Mouse (Mus musculus): ENCODE measurements at regions not wholly inside any gene's neighbourhood (a gene's known extent, or its start where the extent isn't known, plus 50 kb on each side); places are given as distances from the start of the nearest gene placed in this dataset.

DNA sequence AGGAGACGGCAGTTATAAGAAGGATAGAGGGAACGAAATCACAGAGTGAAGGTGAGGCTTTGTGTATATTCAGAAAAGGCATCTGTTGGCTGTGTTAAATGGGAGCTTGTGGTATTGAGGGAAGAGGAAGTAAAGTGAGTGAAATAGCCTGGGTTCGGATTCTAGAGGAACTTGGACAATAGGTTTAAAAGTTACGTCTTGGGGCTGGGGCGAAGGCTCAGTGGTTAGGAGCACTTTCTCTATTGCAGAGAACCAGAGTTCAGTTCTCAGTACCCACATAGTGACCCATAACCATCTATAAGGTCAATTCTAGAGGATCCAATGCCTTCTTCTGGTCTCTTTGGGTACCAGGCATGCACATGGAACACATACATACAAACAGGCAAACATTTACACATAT is 317.6 kb upstream of the Ubash3b start:
- no peak overlapping the region for H3K9ac ChIP-seq (replicated peaks; ENCODE audit: low read depth, low read length)
- no peak overlapping the region for H3K4me2 ChIP-seq (replicated peaks; ENCODE audit: low read depth, low read length)
- H3K9me3 ChIP-seq (ENCODE audit: control insufficient read depth, low read depth, low read length), result no peaks in the 10 kb centered on the region
- WGBS, result 91% methylated on average over 5 of the region's 5 CpGs
- peaks cover 4% of the 10 kb centered on the region; the same call in 1 of the 2 replicates for H3K4me1 ChIP-seq (ENCODE audit: control insufficient read depth, insufficient read depth, low read length)
- no peaks in the 10 kb centered on the region for H3K27me3 ChIP-seq (ENCODE audit: control insufficient read depth, insufficient read depth, low read length)
- H3K36me3 ChIP-seq (ENCODE audit: control insufficient read depth, insufficient read depth, low read length), result no peaks in the 10 kb centered on the region
- ATAC-seq (ENCODE audit: insufficient number of reproducible peaks, insufficient read depth, low FRiP score, low read depth), result no peak
- H3K27ac ChIP-seq (ENCODE audit: low read length), result no peak overlapping the region
- H3K4me3 ChIP-seq (ENCODE audit: low read depth, low read length), result no peak overlapping the region

DNA sequence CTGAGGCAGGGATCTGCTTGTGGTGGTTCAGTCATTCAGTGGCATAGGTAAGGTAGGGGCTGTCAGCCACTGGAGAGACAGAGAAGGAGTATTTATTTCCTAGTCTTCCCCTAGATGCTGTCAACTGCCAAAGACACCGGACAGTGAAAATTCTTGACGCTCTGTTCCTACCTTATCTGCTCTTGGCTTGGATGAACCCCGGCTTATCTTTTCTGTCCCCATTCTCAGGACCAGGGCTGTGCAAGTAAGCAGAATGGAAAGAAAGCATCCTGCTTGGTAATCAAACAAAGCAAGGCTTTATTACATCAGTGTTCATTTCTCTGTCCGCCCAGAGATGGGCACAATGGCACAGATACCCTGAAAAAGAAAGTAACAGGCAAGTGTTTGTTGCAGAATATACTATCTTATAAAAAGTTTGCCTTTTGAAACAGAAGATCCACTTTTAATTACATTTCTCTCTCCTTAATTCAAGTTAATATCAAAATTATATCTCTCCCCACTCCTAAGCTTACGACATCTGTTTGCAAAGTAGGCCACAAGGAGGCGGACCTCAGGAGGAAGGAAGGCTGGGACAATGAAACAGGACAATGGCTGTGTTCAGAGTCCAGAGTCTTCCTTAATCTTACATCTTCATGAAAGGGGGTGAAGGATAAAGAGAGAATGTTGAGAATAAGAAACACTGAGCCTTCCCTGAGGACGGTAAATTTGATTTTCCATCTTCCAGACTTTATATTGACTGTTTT is 316.8 kb upstream of the Ubash3b start:
- Histone ChIP-seq H3K9ac (replicated peaks; ENCODE audit: low read depth, low read length) (no peak overlapping the region), H3K9me3 (ENCODE audit: control insufficient read depth, low read depth, low read length) (no peaks in the 10 kb centered on the region), H3K4me1 (ENCODE audit: control insufficient read depth, insufficient read depth, low read length) (peaks cover 4% of the 10 kb centered on the region; the same call in 1 of the 2 replicates), H3K4me3 (ENCODE audit: low read depth, low read length) (no peak overlapping the region), H3K4me2 (replicated peaks; ENCODE audit: low read depth, low read length) (no peak overlapping the region), H3K27me3 (ENCODE audit: control insufficient read depth, insufficient read depth, low read length) (no peaks in the 10 kb centered on the region), H3K36me3 (ENCODE audit: control insufficient read depth, insufficient read depth, low read length) (no peaks in the 10 kb centered on the region), H3K27ac (ENCODE audit: low read length) (no peak overlapping the region)
- 88% methylated on average over 7 of the region's 7 CpGs for WGBS
- no peak for ATAC-seq (ENCODE audit: insufficient number of reproducible peaks, insufficient read depth, low FRiP score, low read depth)

DNA sequence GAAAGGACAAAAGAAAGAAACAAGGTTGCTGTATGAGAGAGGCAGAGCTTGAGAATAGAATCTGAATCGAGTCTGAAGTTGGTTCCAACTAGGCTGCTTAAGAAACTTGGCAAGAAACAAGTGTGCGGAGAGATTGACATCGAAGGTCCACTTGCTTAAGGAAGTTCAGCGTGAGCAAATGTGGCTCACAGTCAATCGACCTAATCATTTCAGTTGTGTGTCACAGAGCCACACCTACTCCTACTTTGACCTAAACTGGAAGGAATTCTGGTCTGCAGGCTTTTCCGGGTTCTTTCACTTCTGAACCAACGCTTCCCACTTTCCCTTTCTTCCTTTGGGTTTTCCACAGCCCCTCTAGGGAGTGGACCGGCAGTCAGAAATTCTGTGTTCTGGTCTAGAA is 313.8 kb upstream of the Ubash3b start:
- Histone ChIP-seq H3K36me3 (ENCODE audit: control insufficient read depth, insufficient read depth, low read length) (no peaks in the 10 kb centered on the region), H3K27ac (ENCODE audit: low read length) (peak overlapping the region; percentile 81), H3K9ac (replicated peaks; ENCODE audit: low read depth, low read length) (peak overlapping the region; percentile 29; the same call in 1 of the 2 replicates), H3K27me3 (ENCODE audit: control insufficient read depth, insufficient read depth, low read length) (no peaks in the 10 kb centered on the region), H3K4me3 (ENCODE audit: low read depth, low read length) (peak overlapping the region; percentile 8; the same call in 1 of the 2 replicates), H3K4me1 (ENCODE audit: control insufficient read depth, insufficient read depth, low read length) (peaks cover 7% of the 10 kb centered on the region; the same call in 1 of the 2 replicates), H3K9me3 (ENCODE audit: control insufficient read depth, low read depth, low read length) (no peaks in the 10 kb centered on the region), H3K4me2 (replicated peaks; ENCODE audit: low read depth, low read length) (peak overlapping the region; percentile 41)
- WGBS, result 61% methylated on average over 8 of the region's 8 CpGs
- ATAC-seq (ENCODE audit: insufficient number of reproducible peaks, insufficient read depth, low FRiP score, low read depth), result 0 out of 2 replicates have a peak, but pooled peaks have one; percentile 6

DNA sequence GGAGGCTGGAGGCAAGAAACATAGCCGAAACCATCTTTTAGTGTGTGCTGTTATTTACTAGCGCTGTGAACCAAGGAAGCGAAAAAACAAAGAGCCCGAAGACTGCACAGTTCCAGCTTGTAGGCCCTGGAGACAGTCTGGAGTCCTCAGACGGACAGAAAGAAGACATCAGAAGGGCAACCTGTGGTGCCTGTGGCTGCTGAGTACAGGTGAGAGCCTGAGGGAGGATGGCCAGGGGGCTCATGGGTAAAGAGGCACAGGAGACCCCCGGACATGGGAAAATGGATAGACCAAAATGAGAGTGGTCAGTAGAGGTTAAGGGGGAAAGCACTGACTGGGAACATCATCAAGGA is 313.4 kb upstream of the Ubash3b start:
- ATAC-seq (ENCODE audit: insufficient number of reproducible peaks, insufficient read depth, low FRiP score, low read depth), result peak; percentile 53; the same call in 1 of the 2 replicates
- Histone ChIP-seq H3K9ac (replicated peaks; ENCODE audit: low read depth, low read length) (peak overlapping the region; percentile 29; the same call in 1 of the 2 replicates), H3K4me3 (ENCODE audit: low read depth, low read length) (peak overlapping the region; percentile 8; the same call in 1 of the 2 replicates)

DNA sequence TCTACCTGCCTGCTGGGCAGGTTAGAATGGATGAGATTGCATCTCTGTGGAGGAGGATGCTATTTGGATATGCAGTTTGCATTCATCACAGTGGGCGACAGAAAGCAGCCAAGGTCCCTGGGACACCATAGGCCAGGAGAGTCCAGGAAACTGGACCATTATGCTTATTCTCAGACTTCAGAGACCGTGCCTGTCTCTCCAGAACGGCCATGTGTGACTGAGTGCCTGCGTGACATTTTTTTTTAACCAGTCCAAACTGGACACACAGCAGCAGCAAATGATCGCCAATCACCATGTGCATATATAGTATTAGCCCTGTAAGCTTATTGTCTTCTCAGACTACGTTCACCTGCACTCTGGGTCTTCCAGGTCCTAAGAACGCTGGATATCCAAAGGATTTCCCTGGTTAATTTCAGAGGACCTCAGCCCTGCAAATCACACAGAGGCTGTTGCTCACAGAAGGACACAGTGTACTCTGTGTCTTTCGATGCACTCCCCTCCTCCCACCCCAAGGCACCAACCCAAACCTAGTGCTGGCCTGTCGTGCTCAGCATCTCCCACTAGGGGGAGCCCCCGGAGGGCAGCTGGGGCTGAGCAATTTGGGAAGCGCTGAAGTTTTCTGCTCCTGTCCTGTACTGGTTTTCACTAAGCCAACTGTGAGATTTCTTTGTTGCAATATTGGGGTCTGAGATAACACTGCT is 312.9 kb upstream of the Ubash3b start:
- peak; percentile 73; the same call in 1 of the 2 replicates for ATAC-seq (ENCODE audit: insufficient number of reproducible peaks, insufficient read depth, low FRiP score, low read depth)
- H3K27me3 ChIP-seq (ENCODE audit: control insufficient read depth, insufficient read depth, low read length), result no peaks in the 10 kb centered on the region
- H3K4me1 ChIP-seq (ENCODE audit: control insufficient read depth, insufficient read depth, low read length), result peaks cover 11% of the 10 kb centered on the region; the same call in 1 of the 2 replicates
- no peaks in the 10 kb centered on the region for H3K36me3 ChIP-seq (ENCODE audit: control insufficient read depth, insufficient read depth, low read length)
- H3K4me3 ChIP-seq (ENCODE audit: low read depth, low read length), result peak overlapping the region; percentile 8; the same call in 1 of the 2 replicates
- H3K27ac ChIP-seq (ENCODE audit: low read length), result peak overlapping the region; percentile 81
- no peaks in the 10 kb centered on the region for H3K9me3 ChIP-seq (ENCODE audit: control insufficient read depth, low read depth, low read length)
- H3K9ac ChIP-seq (replicated peaks; ENCODE audit: low read depth, low read length), result peak overlapping the region; percentile 29; the same call in 1 of the 2 replicates
- peak overlapping the region; percentile 41 for H3K4me2 ChIP-seq (replicated peaks; ENCODE audit: low read depth, low read length)
- 37% methylated on average over 11 of the region's 11 CpGs for WGBS

More for the DNA sequence above, 313.4 kb upstream of the Ubash3b start:
- Histone ChIP-seq H3K4me1 (ENCODE audit: control insufficient read depth, insufficient read depth, low read length) (peaks cover 8% of the 10 kb centered on the region; the same call in 1 of the 2 replicates), H3K27me3 (ENCODE audit: control insufficient read depth, insufficient read depth, low read length) (no peaks in the 10 kb centered on the region), H3K36me3 (ENCODE audit: control insufficient read depth, insufficient read depth, low read length) (no peaks in the 10 kb centered on the region), H3K4me2 (replicated peaks; ENCODE audit: low read depth, low read length) (peak overlapping the region; percentile 41), H3K9me3 (ENCODE audit: control insufficient read depth, low read depth, low read length) (no peaks in the 10 kb centered on the region), H3K27ac (ENCODE audit: low read length) (peak overlapping the region; percentile 81)
- WGBS, result 67% methylated on average over 6 of the region's 6 CpGs

DNA sequence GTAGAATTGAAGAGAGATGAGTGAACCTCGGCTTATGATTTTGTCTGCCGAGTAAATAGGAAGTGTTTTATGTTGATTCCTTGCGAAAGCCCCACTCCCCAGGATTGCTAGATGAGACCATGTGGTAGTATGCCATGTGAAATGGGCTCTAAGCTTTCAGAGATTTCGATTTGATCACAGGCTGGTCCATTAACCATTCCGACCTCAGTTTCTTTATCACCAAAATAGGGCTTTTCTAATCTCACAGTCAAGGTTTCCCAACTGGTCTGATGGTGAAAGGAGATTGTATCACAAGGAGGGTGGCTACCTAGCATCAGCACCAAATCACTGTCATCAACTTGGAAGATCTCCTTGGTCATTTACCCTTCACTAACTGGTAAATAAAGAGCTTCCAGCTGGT is 312.0 kb upstream of the Ubash3b start:
- peaks cover 11% of the 10 kb centered on the region; the same call in 1 of the 2 replicates for H3K4me1 ChIP-seq (ENCODE audit: control insufficient read depth, insufficient read depth, low read length)
- H3K36me3 ChIP-seq (ENCODE audit: control insufficient read depth, insufficient read depth, low read length), result no peaks in the 10 kb centered on the region
- no peaks in the 10 kb centered on the region for H3K9me3 ChIP-seq (ENCODE audit: control insufficient read depth, low read depth, low read length)
- H3K27me3 ChIP-seq (ENCODE audit: control insufficient read depth, insufficient read depth, low read length), result no peaks in the 10 kb centered on the region
- H3K4me2 ChIP-seq (replicated peaks; ENCODE audit: low read depth, low read length), result no peak overlapping the region
- ATAC-seq (ENCODE audit: insufficient number of reproducible peaks, insufficient read depth, low FRiP score, low read depth), result no peak
- no peak overlapping the region for H3K9ac ChIP-seq (replicated peaks; ENCODE audit: low read depth, low read length)
- no peak overlapping the region for H3K4me3 ChIP-seq (ENCODE audit: low read depth, low read length)
- WGBS, result 89% methylated on average over 5 of the region's 5 CpGs
- no peak overlapping the region for H3K27ac ChIP-seq (ENCODE audit: low read length)

DNA sequence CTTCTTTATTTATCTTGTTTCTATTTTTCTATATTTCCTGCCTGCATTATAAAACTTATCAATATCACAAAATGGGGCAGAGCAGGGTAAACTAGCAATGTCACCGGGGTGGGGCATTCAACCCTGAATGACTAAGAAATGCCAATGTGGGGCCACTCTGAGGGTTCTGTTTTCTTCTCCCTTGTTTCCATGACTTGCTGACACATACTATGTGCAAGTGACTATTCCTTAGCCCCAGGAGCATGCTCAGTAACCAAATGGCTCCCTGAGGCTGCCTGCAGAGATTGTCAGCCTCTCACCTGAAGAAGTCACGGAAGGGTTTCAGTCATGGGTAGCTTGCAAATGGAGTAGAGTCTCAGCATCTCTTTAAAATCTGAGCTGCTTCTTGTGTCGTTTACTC is 309.8 kb upstream of the Ubash3b start:
- Histone ChIP-seq H3K9ac (replicated peaks; ENCODE audit: low read depth, low read length) (no peak overlapping the region), H3K9me3 (ENCODE audit: control insufficient read depth, low read depth, low read length) (no peaks in the 10 kb centered on the region), H3K27me3 (ENCODE audit: control insufficient read depth, insufficient read depth, low read length) (no peaks in the 10 kb centered on the region), H3K36me3 (ENCODE audit: control insufficient read depth, insufficient read depth, low read length) (no peaks in the 10 kb centered on the region), H3K4me3 (ENCODE audit: low read depth, low read length) (no peak overlapping the region), H3K4me2 (replicated peaks; ENCODE audit: low read depth, low read length) (no peak overlapping the region), H3K4me1 (ENCODE audit: control insufficient read depth, insufficient read depth, low read length) (peaks cover 11% of the 10 kb centered on the region; the same call in 1 of the 2 replicates), H3K27ac (ENCODE audit: low read length) (no peak overlapping the region)
- ATAC-seq (ENCODE audit: insufficient number of reproducible peaks, insufficient read depth, low FRiP score, low read depth), result no peak
- 91% methylated on average over 3 of the region's 3 CpGs for WGBS

DNA sequence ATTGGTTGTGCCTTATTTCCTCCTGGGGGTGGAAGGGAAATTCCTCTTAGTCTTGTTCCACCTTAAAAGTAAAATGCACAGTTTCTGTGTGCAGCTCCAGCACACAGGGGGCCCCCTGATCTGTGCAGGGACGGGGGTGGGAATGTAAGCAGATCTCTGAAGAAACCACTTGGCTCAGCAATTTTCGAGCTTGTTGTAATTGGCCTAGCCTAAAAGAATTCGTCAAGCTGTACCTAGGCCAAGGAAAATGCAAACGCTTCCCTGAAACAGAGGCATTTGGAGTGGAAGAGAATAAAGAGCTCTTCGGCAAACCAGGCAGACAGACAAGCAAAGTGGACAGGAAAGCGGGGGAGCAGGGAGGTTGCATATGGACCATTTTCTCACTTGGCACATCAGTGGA is 308.5 kb upstream of the Ubash3b start:
- Histone ChIP-seq H3K27me3 (ENCODE audit: control insufficient read depth, insufficient read depth, low read length) (no peaks in the 10 kb centered on the region), H3K9ac (replicated peaks; ENCODE audit: low read depth, low read length) (no peak overlapping the region), H3K9me3 (ENCODE audit: control insufficient read depth, low read depth, low read length) (no peaks in the 10 kb centered on the region), H3K4me1 (ENCODE audit: control insufficient read depth, insufficient read depth, low read length) (peaks cover 10% of the 10 kb centered on the region; the same call in 1 of the 2 replicates), H3K27ac (ENCODE audit: low read length) (peak overlapping the region; percentile 71), H3K4me2 (replicated peaks; ENCODE audit: low read depth, low read length) (no peak overlapping the region), H3K4me3 (ENCODE audit: low read depth, low read length) (no peak overlapping the region), H3K36me3 (ENCODE audit: control insufficient read depth, insufficient read depth, low read length) (no peaks in the 10 kb centered on the region)
- 27% methylated on average over 6 of the region's 6 CpGs for WGBS
- peak; percentile 54; the same call in 1 of the 2 replicates for ATAC-seq (ENCODE audit: insufficient number of reproducible peaks, insufficient read depth, low FRiP score, low read depth)
